14 mouse cellular contexts compared by ENCODE assay signal in genomic region chr11:26526861-26527260, GRCm38 (mm10).
A peak's percentile ranks its signal among the peaks of the same experiment; 100 is the strongest.
DNase-seq lines count a peak whose midpoint lies in the region; ATAC-seq and TF ChIP-seq lines count a peak whose summit lies in the region.
"Had no signal": no experiment of that assay in that cellular context is flagged by ENCODE, and none has a peak within 500 bp of the region (broad histone marks: within the 10 kb centered on the region; RNA-seq: fewer than 3 reads in every experiment).

No protein-coding gene starts in this region.

- peak; percentile 8; the same call in 1 of the 2 replicates for TF ChIP-seq CTCF in kidney, postnatal 0 days (IDR thresholded peaks at IDR 0.05; ENCODE audit: low read depth)

- no peak overlapping the region for H3K27ac ChIP-seq in kidney, postnatal 0 days
- H3K27ac ChIP-seq in kidney, embryonic 15.5 days: no peak overlapping the region

- no peak for DNase-seq in kidney, postnatal 0 days (ENCODE audit: low spot score)
- peak; percentile 14 for DNase-seq in 416B (ENCODE audit: low read depth)
- peak; percentile 15 to 25 for DNase-seq in B cell, adult 2 months
- DNase-seq in induced T-regulatory cell, adult 2 months (ENCODE audit: low read depth): peak; percentile 13
- no peak for DNase-seq in cerebellum, adult 11 months
- DNase-seq: adrenal gland, adult 2 months; cerebellum, adult 8-10 months; heart, postnatal 10 days; kidney, postnatal 25 days; layer of hippocampus, postnatal 36 days had no signal

- no peaks in the 10 kb centered on the region for H3K9me3 ChIP-seq in kidney, postnatal 0 days (replicated peaks; ENCODE audit: low read length)
- no peaks in the 10 kb centered on the region for H3K9me3 ChIP-seq in kidney, embryonic 15.5 days (replicated peaks)

- H3K9ac ChIP-seq in kidney, postnatal 0 days (ENCODE audit: low read depth, low read length): no peak overlapping the region
- no peak overlapping the region for H3K9ac ChIP-seq in kidney, embryonic 15.5 days

- no peaks in the 10 kb centered on the region for H3K27me3 ChIP-seq in kidney, postnatal 0 days (ENCODE audit: insufficient read depth, low read length)
- no peaks in the 10 kb centered on the region for H3K27me3 ChIP-seq in kidney, embryonic 15.5 days

- no peak overlapping the region for H3K4me3 ChIP-seq in kidney, postnatal 0 days (replicated peaks; ENCODE audit: low read depth, low read length)
- H3K4me3 ChIP-seq in kidney, embryonic 15.5 days (replicated peaks): no peak overlapping the region
- H3K4me3 ChIP-seq: erythroblast, embryonic 14.5 days had no signal

- no peak overlapping the region for H3K4me2 ChIP-seq in kidney, postnatal 0 days (ENCODE audit: low read length)
- H3K4me2 ChIP-seq in kidney, embryonic 15.5 days: no peak overlapping the region

- ATAC-seq in kidney, postnatal 0 days (replicated peaks; ENCODE audit: low FRiP score, low read depth): no peak
- ATAC-seq in kidney, embryonic 15.5 days (replicated peaks; ENCODE audit: low FRiP score): no peak
- no peak for ATAC-seq in frontal cortex, adult (ENCODE audit: low TSS enrichment)
- ATAC-seq: inflammation-experienced regulatory T-cells, adult 6 months had no signal

- 92% methylated on average over 2 of the region's 2 CpGs for WGBS in kidney, postnatal 0 days
- WGBS in kidney, embryonic 15.5 days: 95% methylated on average over 2 of the region's 2 CpGs

- no peaks in the 10 kb centered on the region for H3K4me1 ChIP-seq in kidney, postnatal 0 days (replicated peaks; ENCODE audit: insufficient read depth, low read length)
- H3K4me1 ChIP-seq in kidney, embryonic 15.5 days: no peaks in the 10 kb centered on the region

- no peaks in the 10 kb centered on the region for H3K36me3 ChIP-seq in kidney, postnatal 0 days (ENCODE audit: insufficient read depth, low read length)
- 0 out of 2 replicates have a peak, but pooled peaks cover 4% of the 10 kb centered on the region for H3K36me3 ChIP-seq in kidney, embryonic 15.5 days

Comparison
In these comparisons a context has a peak if more than half of its experiments do, and no peak if none do; other contexts are left out.
1. DNase-seq: peak in 416B (single experiment), B cell, adult 2 months (2 of 2) and induced T-regulatory cell, adult 2 months (single experiment); none in kidney, postnatal 0 days (single experiment) and cerebellum, adult 11 months (single experiment).